Comparison of ENCODE assay signal across 26 mouse cellular contexts in genomic region chr1:125648011-125648410, GRCm38 (mm10). TPM values are rescaled to one million over a fixed set of nuclear protein-coding genes. Genes with fewer than 3 reads are reported as not detected.
A peak's percentile ranks its signal among the peaks of the same experiment; 100 is the strongest.
DNase-seq lines count a peak whose midpoint lies in the region; ATAC-seq and TF ChIP-seq lines count a peak whose summit lies in the region.
"Had no signal": no experiment of that assay in that cellular context is flagged by ENCODE, and none has a peak within 500 bp of the region (broad histone marks: within the 10 kb centered on the region; RNA-seq: fewer than 3 reads in every experiment).

No protein-coding gene starts in this region.

- no peaks in the 10 kb centered on the region for H3K27me3 ChIP-seq in G1E (ENCODE audit: insufficient read depth, low read length)
- H3K27me3 ChIP-seq: embryonic facial prominence, embryonic 15.5 days; heart, embryonic 15.5 days; hindbrain, embryonic 15.5 days had no signal

- H3K4me3 ChIP-seq in G1E (ENCODE audit: low read depth, low read length), result no peak overlapping the region
- H3K4me3 ChIP-seq: embryonic facial prominence, embryonic 15.5 days; erythroblast, embryonic 14.5 days; forebrain, embryonic 10.5 days; heart, adult 2 months; heart, embryonic 15.5 days; hindbrain, embryonic 10.5 days; hindbrain, embryonic 15.5 days had no signal

- no peaks in the 10 kb centered on the region for H3K36me3 ChIP-seq in G1E (replicated peaks)
- H3K36me3 ChIP-seq: embryonic facial prominence, embryonic 15.5 days; forebrain, embryonic 10.5 days; heart, embryonic 15.5 days; hindbrain, embryonic 10.5 days; hindbrain, embryonic 15.5 days had no signal

- H3K4me1 ChIP-seq in G1E (ENCODE audit: insufficient read depth, low read depth, low read length), result no peaks in the 10 kb centered on the region
- H3K4me1 ChIP-seq: embryonic facial prominence, embryonic 15.5 days; forebrain, embryonic 10.5 days; hindbrain, embryonic 10.5 days; hindbrain, embryonic 15.5 days had no signal

- H3K9me3 ChIP-seq in G1E (replicated peaks), result no peaks in the 10 kb centered on the region
- H3K9me3 ChIP-seq: embryonic facial prominence, embryonic 15.5 days; forebrain, embryonic 10.5 days; heart, embryonic 15.5 days; hindbrain, embryonic 10.5 days; hindbrain, embryonic 15.5 days had no signal

- DNase-seq in 3134 (ENCODE audit: extremely low read depth, insufficient read length, low spot score) (peak; percentile 69), 416B (ENCODE audit: low read depth) (peak; percentile 66), G1E (ENCODE audit: low spot score) (no peak), R1 (ENCODE audit: low read depth, low spot score) (peak; percentile 14)
- no peak for DNase-seq in adrenal gland, postnatal 10 days
- DNase-seq in urinary bladder, postnatal 36 days (ENCODE audit: low spot score in 2 of 2), result no peak
- no peak for DNase-seq in cerebellum, adult 8-10 months
- DNase-seq: adrenal gland, postnatal 14 days; cerebellum, adult 18-20 months; cerebellum, postnatal 14 days; embryo, embryonic 11 days; gastrocnemius, postnatal 36 days; heart, adult 2 months; heart, postnatal 14 days; kidney, adult 11 months; kidney, adult 9 months had no signal

- TF ChIP-seq CTCF in G1E (IDR thresholded peaks at IDR 0.05; ENCODE audit: low read depth, low read length), result no peak

- ATAC-seq in G1E (ENCODE audit: extremely low read depth, insufficient number of reproducible peaks, low FRiP score, poor library complexity, severe bottlenecking), result peak; percentile 19; the same call in 1 of the 2 replicates
- ATAC-seq: forebrain, embryonic 14.5 days had no signal

RNA-seq across cellular contexts. Expression of gene Gpr39, which starts 28.8 kb away (rescaled TPM):
- total RNA-seq in G1E (2014; fragmentation: Nextera tagmentation), result not detected in 2 replicates
- 0.06 and 0.22 TPM in 2 replicates for total RNA-seq in G1E (2017)
- not detected in 2 replicates for polyA plus RNA-seq in G1E (2012)
- total RNA-seq in adrenal gland, postnatal 10 days (2021), result under 1 TPM; 0.64 to 0.93 TPM
- total RNA-seq: common myeloid progenitor, adult 5-6 weeks; gastrocnemius, adult 8-10 months; gastrocnemius, postnatal 36 days had no signal
- polyA plus RNA-seq: embryonic facial prominence, embryonic 11.5 days; erythroblast, embryonic 14.5 days; forebrain, embryonic 10.5 days; forebrain, embryonic 14.5 days had no signal

Comparison
In these comparisons a context has a peak if more than half of its experiments do, and no peak if none do; other contexts are left out.
1. DNase-seq: peak in 3134 (single experiment), 416B (single experiment) and R1 (single experiment); none in G1E (single experiment), adrenal gland, postnatal 10 days (single experiment), urinary bladder, postnatal 36 days (0 of 2) and cerebellum, adult 8-10 months (single experiment).